Mouse (Mus musculus): ENCODE data around the gene Foxn2. TPM values are rescaled to one million over a fixed set of nuclear protein-coding genes. Genes with fewer than 3 reads are reported as not detected.

Gene Foxn2
- polyA plus RNA-seq, 1 experiment: 35.4 TPM

GRCm38 (mm10) chr17:88498090-88498682 is 57.7 kb downstream of the Foxn2 start:
- no peaks in the 10 kb centered on the region for H3K4me1 ChIP-seq (ENCODE audit: control insufficient read depth, insufficient read depth, low read length)
- no peaks in the 10 kb centered on the region for H3K27me3 ChIP-seq (ENCODE audit: control insufficient read depth, insufficient read depth, low read length, poor library complexity, severe bottlenecking)
- no peak overlapping the region for H3K9ac ChIP-seq (ENCODE audit: low read depth, poor library complexity, severe bottlenecking)
- TF ChIP-seq EP300 (IDR thresholded peaks at IDR 0.05; ENCODE audit: insufficient read depth, low read depth, low read length): no peak
- no peak for TF ChIP-seq POLR2A (IDR thresholded peaks at IDR 0.05; ENCODE audit: insufficient read depth, low read length)
- TF ChIP-seq CTCF (IDR thresholded peaks at IDR 0.05; ENCODE audit: low read depth, low read length): no peak
- peak overlapping the region; percentile 67 for H3K27ac ChIP-seq (ENCODE audit: insufficient read depth, low read length)
- H3K9me3 ChIP-seq (replicated peaks; ENCODE audit: control insufficient read depth, insufficient read depth, low read length, poor library complexity, severe bottlenecking): peaks cover 4% of the 10 kb centered on the region
- H3K4me3 ChIP-seq (ENCODE audit: low read depth, low read length): no peak overlapping the region
- H3K36me3 ChIP-seq (ENCODE audit: control insufficient read depth, insufficient read depth, low read length, poor library complexity, severe bottlenecking): no peaks in the 10 kb centered on the region

- Histone ChIP-seq H3K9me3 (replicated peaks; ENCODE audit: control insufficient read depth, insufficient read depth, low read length, poor library complexity, severe bottlenecking) (peaks cover 3% of the 10 kb centered on the region), H3K27ac (ENCODE audit: insufficient read depth, low read length) (no peak overlapping the region), H3K36me3 (ENCODE audit: control insufficient read depth, insufficient read depth, low read length, poor library complexity, severe bottlenecking) (no peaks in the 10 kb centered on the region), H3K27me3 (ENCODE audit: control insufficient read depth, insufficient read depth, low read length, poor library complexity, severe bottlenecking) (no peaks in the 10 kb centered on the region), H3K4me1 (ENCODE audit: control insufficient read depth, insufficient read depth, low read length) (no peaks in the 10 kb centered on the region), H3K9ac (ENCODE audit: low read depth, poor library complexity, severe bottlenecking) (no peak overlapping the region), H3K4me3 (ENCODE audit: low read depth, low read length) (no peak overlapping the region)
- TF ChIP-seq POLR2A (IDR thresholded peaks at IDR 0.05; ENCODE audit: insufficient read depth, low read length) (no peak), CTCF (IDR thresholded peaks at IDR 0.05; ENCODE audit: low read depth, low read length) (no peak)
These were observed 63.5 kb downstream of the Foxn2 start for GRCm38 (mm10) chr17:88504056-88504455.

GRCm38 (mm10) chr17:88505275-88505723 is 64.8 kb downstream of the Foxn2 start:
- no peaks in the 10 kb centered on the region for H3K27me3 ChIP-seq (ENCODE audit: control insufficient read depth, insufficient read depth, low read length, poor library complexity, severe bottlenecking)
- no peaks in the 10 kb centered on the region for H3K9me3 ChIP-seq (replicated peaks; ENCODE audit: control insufficient read depth, insufficient read depth, low read length, poor library complexity, severe bottlenecking)
- no peak for TF ChIP-seq POLR2A (IDR thresholded peaks at IDR 0.05; ENCODE audit: insufficient read depth, low read length)
- no peak for TF ChIP-seq CTCF (IDR thresholded peaks at IDR 0.05; ENCODE audit: low read depth, low read length)
- TF ChIP-seq EP300 (IDR thresholded peaks at IDR 0.05; ENCODE audit: insufficient read depth, low read depth, low read length): no peak
- H3K4me1 ChIP-seq (ENCODE audit: control insufficient read depth, insufficient read depth, low read length): no peaks in the 10 kb centered on the region
- no peaks in the 10 kb centered on the region for H3K36me3 ChIP-seq (ENCODE audit: control insufficient read depth, insufficient read depth, low read length, poor library complexity, severe bottlenecking)
- H3K4me3 ChIP-seq (ENCODE audit: low read depth, low read length): no peak overlapping the region
- no peak overlapping the region for H3K27ac ChIP-seq (ENCODE audit: insufficient read depth, low read length)
- no peak overlapping the region for H3K9ac ChIP-seq (ENCODE audit: low read depth, poor library complexity, severe bottlenecking)

GRCm38 (mm10) chr17:88505941-88506340 is 65.4 kb downstream of the Foxn2 start:
- Histone ChIP-seq H3K27me3 (ENCODE audit: control insufficient read depth, insufficient read depth, low read length, poor library complexity, severe bottlenecking) (no peaks in the 10 kb centered on the region), H3K27ac (ENCODE audit: insufficient read depth, low read length) (no peak overlapping the region), H3K9ac (ENCODE audit: low read depth, poor library complexity, severe bottlenecking) (peak overlapping the region; percentile 36; the same call in 1 of the 2 replicates), H3K36me3 (ENCODE audit: control insufficient read depth, insufficient read depth, low read length, poor library complexity, severe bottlenecking) (no peaks in the 10 kb centered on the region), H3K4me1 (ENCODE audit: control insufficient read depth, insufficient read depth, low read length) (no peaks in the 10 kb centered on the region), H3K4me3 (ENCODE audit: low read depth, low read length) (no peak overlapping the region), H3K9me3 (replicated peaks; ENCODE audit: control insufficient read depth, insufficient read depth, low read length, poor library complexity, severe bottlenecking) (no peaks in the 10 kb centered on the region)
- TF ChIP-seq CTCF (IDR thresholded peaks at IDR 0.05; ENCODE audit: low read depth, low read length): no peak
- no peak for TF ChIP-seq POLR2A (IDR thresholded peaks at IDR 0.05; ENCODE audit: insufficient read depth, low read length)
- TF ChIP-seq EP300 (IDR thresholded peaks at IDR 0.05; ENCODE audit: insufficient read depth, low read depth, low read length): no peak

GRCm38 (mm10) chr17:88507376-88507775 is 66.9 kb downstream of the Foxn2 start:
- TF ChIP-seq POLR2A (IDR thresholded peaks at IDR 0.05; ENCODE audit: insufficient read depth, low read length): no peak
- TF ChIP-seq EP300 (IDR thresholded peaks at IDR 0.05; ENCODE audit: insufficient read depth, low read depth, low read length): no peak
- TF ChIP-seq CTCF (IDR thresholded peaks at IDR 0.05; ENCODE audit: low read depth, low read length): no peak
- H3K27ac ChIP-seq (ENCODE audit: insufficient read depth, low read length): no peak overlapping the region

GRCm38 (mm10) chr17:88508846-88509508 is 68.5 kb downstream of the Foxn2 start:
- H3K36me3 ChIP-seq (ENCODE audit: control insufficient read depth, insufficient read depth, low read length, poor library complexity, severe bottlenecking): no peaks in the 10 kb centered on the region
- peak overlapping the region; percentile 74 for H3K9ac ChIP-seq (ENCODE audit: low read depth, poor library complexity, severe bottlenecking)
- no peaks in the 10 kb centered on the region for H3K4me1 ChIP-seq (ENCODE audit: control insufficient read depth, insufficient read depth, low read length)
- no peaks in the 10 kb centered on the region for H3K9me3 ChIP-seq (replicated peaks; ENCODE audit: control insufficient read depth, insufficient read depth, low read length, poor library complexity, severe bottlenecking)
- H3K27me3 ChIP-seq (ENCODE audit: control insufficient read depth, insufficient read depth, low read length, poor library complexity, severe bottlenecking): no peaks in the 10 kb centered on the region
- peak overlapping the region; percentile 83 for H3K27ac ChIP-seq (ENCODE audit: insufficient read depth, low read length)
- peak overlapping the region; percentile 13 for H3K4me3 ChIP-seq (ENCODE audit: low read depth, low read length)
- TF ChIP-seq CTCF (IDR thresholded peaks at IDR 0.05; ENCODE audit: low read depth, low read length) (no peak), EP300 (IDR thresholded peaks at IDR 0.05; ENCODE audit: insufficient read depth, low read depth, low read length) (no peak), POLR2A (IDR thresholded peaks at IDR 0.05; ENCODE audit: insufficient read depth, low read length) (no peak)

More at GRCm38 (mm10) chr17:88507376-88507775, 66.9 kb downstream of the Foxn2 start:
- H3K36me3 ChIP-seq (ENCODE audit: control insufficient read depth, insufficient read depth, low read length, poor library complexity, severe bottlenecking): no peaks in the 10 kb centered on the region
- H3K4me1 ChIP-seq (ENCODE audit: control insufficient read depth, insufficient read depth, low read length): no peaks in the 10 kb centered on the region
- H3K9ac ChIP-seq (ENCODE audit: low read depth, poor library complexity, severe bottlenecking): no peak overlapping the region
- H3K27me3 ChIP-seq (ENCODE audit: control insufficient read depth, insufficient read depth, low read length, poor library complexity, severe bottlenecking): no peaks in the 10 kb centered on the region
- no peaks in the 10 kb centered on the region for H3K9me3 ChIP-seq (replicated peaks; ENCODE audit: control insufficient read depth, insufficient read depth, low read length, poor library complexity, severe bottlenecking)
- H3K4me3 ChIP-seq (ENCODE audit: low read depth, low read length): no peak overlapping the region
